Mouse (Mus musculus) urinary bladder, adult 2 months (tissue): ENCODE data around the gene Gm3336. TPM values are rescaled to one million over a fixed set of nuclear protein-coding genes. Genes with fewer than 3 reads are reported as not detected.

ENCODE experiments used
- DNase-seq: peaks from one replicate; pipeline ENCODE4 v3.0.0; 2022; ENCODE audit warnings: low spot score
- polyA plus RNA-seq: library from polyadenylated mRNA; depleted of rRNA; stranded (reverse); fragments of >200 nt; gene quantifications from 2 replicates; pipeline ENCODE4 v1.2.3, GENCODE M21; 2012

The Gm3336 gene
- polyA plus RNA-seq, 1 experiment: 0.56 TPM

DNA sequence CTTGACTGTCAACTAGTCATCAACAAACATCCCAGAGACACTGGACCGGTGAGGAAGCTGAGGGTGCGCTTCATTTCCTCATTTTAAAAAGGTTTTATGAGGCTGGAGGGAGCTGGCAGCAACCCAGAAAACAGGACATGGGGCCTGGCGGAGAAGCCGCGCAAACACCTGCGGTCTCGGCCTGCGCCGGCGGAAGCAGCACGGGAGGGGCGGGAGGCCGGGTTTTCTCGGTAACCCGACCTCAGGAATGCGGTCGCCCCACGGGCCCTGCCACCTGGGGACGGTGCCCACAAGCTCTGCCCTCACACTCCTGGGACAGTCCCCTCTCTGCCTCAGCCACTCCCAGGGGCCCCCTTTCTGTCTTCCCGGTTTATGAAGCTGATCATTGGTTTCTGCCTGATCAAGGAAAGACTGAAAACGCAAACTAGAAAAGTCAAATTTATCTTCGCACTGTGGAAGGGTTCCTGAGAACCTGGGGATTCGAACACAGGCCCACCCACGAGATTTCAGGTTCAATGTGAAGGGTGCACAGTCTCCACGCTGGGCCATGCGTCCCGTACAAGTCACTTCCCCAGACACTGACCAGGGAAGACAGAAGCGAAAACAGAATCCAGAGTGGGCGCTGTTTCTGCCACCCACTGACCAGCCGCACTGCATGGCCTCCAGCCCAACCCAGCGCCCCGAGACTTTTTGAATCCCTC lies 22.9 kb upstream of the Gm3336 start:
- DNase-seq: peak; percentile 60

DNA sequence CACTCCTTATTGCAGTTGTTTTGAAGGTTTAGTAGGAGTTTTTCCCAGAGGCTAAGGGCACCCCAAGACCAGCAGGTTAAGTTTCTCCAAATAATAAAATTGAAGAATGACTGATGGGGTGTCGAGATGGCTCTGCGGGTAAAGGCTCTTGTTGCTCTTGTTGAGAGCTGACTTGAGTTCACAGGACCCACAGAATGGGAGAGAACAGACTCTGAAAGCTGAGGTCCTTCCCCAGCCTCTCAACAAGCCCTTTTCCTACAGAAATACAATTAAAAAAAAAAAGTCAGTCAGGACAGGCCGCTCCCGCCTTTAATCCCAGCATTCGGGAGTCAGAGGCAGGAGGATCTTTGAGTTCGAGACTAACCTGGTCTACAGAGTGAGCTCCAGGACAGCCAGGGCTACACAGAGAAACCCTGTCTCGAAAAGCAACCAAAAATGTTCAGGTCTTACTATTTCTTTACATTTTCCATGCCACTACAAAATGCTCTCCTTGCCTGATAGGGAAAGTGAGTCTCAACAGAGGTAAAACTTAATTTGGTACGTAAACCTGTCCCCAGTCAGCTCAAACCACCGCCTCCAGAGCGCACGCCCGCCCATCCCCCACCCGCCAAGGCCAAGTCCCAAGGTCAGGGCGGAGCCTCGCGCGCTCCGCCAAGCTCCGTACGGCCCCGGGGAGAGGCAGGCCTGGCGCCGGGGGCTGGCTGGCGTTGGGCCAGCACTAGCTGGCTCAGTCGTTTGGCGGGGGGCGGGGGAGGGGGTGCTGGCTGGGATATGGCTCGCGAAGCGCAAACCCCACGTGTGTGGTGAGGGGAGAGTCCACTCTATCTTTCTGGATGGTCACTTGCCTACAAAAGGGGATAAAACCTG lies 22.1 kb upstream of the Gm3336 start:
- DNase-seq: peak; percentile 53

DNA sequence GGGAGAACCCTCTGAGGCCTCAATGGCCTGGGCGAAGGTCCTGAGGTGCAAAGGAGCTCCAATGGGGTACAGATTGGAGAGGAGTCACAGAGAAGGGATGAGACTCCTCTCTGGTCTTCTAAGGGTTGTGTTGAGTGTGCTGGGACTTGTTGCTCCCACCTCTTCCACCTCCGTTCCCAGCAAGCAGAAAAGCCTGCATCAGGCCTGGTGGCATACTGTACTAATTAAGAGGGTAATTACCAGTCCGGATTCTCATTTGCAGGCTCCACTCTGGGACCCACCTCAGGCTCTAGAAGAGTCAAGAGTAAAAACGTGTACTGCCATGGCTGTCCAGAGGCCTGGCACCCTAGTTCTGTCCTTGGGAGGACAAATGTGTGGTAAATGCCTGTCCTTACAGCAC lies 21.4 kb upstream of the Gm3336 start:
- DNase-seq: no peak

DNA sequence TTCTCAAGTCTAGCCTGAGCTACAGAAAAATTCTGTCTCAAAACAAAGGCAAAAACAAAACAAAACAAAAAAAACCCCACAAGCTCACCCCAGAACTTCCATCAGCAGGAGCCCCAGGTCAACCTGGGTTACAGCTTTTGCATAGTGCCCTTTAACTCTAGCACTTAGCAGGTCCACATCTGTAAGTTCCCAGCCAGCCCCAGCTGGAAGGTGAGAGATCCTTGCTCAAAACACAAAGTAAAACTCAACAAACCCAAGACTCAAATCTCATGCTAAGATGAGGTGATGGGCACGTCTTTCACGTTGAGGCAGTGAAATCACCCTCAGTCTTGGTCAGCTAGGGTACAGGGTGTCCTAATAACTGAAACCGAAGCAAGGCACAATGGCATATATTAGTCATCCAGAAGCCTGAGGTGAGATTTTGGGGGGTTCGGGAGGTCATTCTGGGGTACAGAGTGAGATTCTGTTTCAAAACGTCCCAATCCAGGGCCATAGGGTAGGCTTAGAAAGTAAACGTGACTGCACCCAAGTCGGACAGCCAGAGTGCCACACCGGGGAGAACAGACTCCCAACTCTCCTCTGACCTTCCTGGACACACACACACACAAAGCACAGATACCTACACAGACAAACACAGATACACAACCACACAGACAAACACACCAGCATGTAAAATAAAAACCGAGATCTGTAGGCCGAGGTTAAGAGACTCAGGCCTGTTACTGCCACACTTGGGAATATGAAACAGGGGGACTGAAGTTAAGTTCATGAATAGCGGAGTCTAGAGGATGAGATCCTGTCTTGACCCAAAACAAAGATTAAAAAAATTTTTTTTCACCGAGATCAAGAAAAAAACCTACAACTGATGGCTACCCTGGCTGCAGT lies 20.7 kb upstream of the Gm3336 start:
- DNase-seq: no peak

DNA sequence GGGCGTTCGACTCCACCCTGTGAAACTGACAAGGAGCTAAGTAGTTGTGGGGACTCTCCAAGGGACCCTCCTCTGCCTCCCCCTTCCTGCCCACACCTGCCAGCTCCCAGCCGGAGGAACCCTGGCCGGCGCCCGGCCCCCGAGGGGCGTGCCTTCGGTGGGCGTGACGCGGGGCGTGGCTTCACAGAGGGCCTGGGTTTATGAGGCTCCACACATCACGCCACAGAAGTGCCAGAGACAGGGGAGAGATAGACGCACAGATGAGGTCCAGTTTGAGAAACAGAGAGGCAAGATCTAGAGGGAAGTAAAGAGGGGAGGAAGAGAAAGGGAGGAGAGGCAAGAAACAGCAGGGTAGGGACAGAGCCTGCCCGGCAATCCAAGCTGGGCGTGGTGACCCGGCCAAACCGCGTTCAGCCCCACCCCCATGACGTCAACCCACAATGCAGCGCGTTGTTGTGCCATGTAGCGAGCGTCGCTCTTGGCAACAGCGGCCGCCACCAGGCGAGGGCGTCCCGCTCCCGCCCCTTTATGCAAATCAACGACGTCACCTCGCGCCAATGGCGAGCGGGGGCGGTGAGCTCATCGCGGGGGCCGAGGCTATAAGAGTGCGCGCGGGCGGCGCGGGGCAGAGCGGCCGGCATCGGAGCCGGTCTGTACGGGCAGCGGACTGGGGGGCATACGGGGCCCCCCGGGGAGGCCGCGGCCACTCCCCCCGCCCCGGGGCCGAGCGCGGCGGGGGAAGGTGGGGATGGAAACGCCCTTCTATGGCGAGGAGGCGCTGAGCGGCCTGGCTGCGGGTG lies 19.8 kb upstream of the Gm3336 start, which contains the start of gene Jund:
TSS of gene Jund (plus strand) at position 640 of the 800 bp plus-strand sequence.
- peak; percentile 100 for DNase-seq

DNA sequence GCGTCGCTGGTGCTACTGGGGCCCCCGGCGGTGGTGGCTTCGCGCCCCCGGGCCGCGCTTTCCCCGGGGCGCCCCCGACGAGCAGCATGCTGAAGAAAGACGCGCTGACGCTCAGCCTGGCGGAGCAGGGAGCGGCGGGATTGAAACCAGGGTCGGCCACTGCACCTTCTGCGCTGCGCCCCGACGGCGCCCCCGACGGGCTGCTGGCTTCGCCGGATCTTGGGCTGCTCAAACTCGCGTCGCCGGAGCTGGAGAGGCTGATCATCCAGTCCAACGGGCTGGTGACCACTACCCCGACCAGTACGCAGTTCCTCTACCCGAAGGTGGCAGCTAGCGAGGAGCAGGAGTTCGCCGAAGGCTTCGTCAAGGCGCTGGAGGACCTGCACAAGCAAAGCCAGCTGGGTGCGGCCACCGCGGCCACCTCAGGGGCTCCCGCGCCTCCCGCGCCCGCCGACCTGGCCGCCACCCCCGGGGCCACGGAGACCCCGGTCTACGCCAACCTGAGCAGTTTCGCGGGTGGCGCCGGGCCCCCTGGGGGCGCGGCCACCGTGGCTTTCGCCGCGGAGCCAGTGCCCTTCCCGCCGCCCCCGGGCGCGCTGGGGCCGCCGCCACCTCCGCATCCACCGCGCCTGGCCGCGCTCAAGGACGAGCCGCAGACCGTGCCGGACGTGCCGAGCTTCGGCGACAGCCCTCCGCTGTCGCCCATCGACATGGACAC lies 19.1 kb upstream of the Gm3336 start:
- peak; percentile 75 for DNase-seq

DNA sequence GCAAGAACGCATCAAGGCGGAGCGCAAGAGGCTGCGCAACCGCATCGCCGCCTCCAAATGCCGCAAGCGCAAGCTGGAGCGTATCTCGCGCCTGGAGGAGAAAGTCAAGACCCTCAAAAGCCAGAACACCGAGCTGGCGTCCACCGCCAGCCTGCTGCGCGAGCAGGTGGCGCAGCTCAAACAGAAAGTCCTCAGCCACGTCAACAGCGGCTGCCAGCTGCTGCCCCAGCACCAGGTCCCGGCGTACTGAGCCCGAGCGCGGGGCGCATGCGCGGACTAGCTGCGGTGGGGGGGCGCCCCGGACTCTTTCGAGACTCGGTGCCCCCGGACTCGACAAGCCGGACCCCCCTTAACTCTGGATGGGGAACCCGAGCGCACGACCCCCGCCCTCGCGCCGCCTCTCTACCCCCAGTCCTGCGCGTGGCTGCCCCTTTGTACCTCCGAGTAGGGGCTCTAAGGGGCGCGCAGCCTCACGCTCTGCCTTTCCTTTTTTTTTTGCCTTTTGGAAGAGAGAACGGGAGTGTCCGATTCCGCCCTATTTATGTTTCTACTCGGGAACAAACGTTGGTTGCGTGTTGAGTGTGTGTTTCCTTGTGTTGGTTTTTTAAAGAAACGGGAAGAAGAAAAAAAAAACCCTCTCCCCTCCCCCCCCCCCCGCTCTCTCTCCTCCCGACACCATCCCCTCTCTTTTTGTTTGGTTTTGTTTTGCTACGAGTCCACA lies 18.3 kb upstream of the Gm3336 start:
- peak; percentile 84 for DNase-seq

DNA sequence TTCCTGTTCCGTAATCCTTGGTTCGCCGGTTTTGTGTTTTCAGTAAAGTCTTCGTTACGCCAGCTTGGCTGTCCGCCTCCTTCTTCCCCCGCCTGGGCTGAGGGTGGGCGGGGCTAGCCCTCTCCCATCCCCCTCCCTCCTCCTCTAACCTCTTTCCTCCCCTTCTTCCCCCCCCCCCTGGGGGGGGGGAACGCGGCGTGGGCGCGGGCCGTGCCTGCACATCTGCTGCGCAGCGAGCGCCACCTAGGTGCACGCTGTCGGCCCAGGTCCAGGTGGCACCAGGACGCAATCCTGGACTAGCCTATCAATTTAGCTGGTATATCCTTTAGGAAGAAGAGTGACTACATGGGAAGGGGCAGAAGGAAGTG lies 17.8 kb upstream of the Gm3336 start:
- DNase-seq: peak; percentile 76

DNA sequence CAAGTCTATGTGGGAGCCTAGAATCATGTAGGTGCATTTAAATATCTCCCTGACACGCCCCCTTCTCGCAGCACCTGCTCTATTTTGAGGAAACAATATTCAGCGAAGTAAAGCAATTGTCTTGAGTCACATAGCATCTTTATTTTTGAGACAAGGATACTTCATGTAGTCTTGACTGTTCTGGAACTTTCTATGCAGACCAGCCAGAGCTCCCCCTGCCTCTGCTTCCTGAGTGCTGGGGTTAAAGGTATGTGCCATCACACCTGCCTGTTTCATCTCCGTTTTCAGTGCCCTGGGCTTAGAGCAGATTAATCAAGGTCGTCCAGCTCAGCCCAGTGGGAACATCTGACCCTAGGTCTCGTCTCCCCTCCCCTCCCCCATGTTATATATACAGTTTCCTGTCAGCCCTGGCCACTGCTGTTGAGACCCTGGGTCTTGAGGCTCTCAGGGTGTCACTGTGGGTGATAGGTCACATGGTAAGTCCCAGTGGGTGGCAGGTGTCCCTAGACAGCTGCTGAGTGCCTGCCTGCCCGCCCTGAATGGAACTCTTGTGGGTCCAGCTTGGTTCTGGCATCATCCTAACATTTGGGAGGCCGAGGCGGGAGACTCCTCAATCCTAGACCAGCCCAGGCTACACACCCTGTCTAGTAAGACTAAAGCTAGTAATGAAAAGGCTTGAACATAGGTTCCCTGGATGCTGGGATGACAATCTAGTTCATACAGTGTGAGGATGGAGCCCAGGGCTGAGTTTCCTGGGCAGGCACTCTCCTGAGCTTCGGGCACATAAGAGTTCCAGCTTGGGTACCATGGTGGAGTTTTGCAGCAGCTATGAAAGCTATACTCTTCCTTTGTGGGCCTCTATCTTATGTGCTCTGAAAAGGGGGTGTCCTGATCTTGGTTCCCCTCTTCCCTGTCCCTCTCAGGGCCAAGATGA lies 17.0 kb upstream of the Gm3336 start:
- no peak for DNase-seq

DNA sequence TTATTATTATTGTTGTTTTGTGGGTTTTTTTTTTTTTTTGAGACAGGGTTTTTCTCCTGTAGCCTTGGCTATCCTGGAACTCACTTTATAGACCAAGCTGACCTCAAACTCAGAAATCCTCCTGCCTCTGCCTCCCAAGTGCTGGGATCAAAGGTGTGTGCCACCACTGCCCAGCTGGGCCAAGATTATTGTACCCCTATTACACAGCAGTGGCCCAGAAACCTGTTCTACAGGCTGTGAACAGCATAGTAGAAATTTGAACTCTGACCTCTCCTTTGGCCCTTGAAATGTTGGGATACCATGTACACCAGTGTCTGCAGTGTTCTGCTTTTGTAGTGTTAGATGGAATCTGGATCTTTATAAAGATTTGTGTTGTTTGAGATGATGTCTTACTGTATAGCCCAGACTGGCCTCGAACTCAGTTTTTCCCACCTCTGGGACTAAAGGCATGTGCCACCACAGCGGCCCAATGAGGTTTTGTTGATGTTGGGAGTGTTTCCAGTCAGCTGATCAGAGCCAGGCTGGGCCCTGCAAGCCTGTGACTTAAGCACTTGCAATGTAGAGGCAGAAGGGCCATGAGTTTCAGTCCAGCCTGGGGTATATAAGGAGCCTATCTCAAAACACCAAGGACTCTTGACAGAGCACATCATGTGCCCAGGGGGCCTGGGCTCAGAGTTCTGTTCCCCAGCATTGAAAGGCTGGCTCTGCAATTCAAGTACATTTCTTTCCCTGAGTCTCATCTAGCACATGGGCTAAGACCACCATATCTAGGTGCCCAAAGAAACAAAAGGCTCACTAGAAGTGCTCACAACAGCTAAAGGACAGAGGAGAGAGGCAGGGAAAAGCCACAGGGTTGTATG lies 16.1 kb upstream of the Gm3336 start:
- no peak for DNase-seq

DNA sequence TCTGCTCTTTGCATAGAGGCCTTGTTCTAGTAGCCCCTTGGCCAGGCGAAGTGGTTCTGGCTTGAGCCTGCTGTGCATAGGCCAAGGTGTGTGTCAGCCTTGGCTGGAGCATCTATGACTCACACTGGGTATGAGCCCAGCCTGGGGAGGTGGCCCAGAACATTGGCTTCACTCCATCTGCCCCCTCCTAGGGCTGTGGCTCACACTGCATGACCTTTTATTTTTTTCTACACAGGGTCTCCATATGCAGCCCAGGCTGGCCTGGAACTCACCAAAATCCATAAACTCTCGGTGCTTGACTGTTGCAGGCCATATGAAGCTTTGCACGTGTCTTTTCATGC lies 15.5 kb upstream of the Gm3336 start:
- no peak for DNase-seq

DNA sequence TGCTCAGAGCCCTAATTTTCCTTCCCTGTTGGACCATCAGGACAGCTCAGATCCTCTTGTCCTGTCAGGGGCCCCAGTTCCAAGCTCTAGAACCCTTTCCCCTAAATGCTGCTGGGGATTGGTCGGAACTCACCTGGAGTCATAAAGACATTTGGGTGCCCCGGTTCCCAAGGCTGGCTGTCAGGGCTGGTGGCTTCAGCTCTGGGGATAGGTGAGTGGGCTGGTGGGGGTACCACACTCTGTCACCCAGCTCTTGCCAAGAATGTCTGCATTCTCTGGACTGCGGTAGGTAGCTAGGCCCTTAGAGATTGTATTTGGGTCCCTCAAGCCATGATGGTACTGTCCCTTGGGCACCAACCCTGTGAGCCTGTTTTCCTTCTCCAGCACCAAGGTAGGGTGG lies 15.1 kb upstream of the Gm3336 start, which contains the start of gene Iqcn:
TSS of gene Iqcn (plus strand) at position 171 of the 400 bp plus-strand sequence.
- DNase-seq: no peak

DNA sequence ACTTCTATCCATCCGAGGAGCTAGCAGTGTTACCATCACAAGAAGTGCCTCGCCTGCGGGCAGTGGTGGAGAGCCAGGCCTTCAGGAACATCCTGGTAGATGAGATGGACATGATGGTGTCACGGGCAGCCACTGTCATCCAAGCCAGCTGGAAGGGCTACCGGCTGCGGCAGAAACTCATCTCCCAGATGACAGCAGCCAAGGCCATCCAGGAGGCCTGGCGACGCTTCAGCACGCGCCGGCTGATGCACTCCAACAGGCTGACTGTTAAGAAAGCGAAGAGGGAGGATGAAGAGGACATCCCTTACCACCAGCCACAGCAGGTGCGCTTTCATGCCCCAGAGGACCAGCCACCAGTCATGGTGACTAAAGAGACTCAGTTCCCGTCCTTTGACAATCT lies 10.1 kb upstream of the Gm3336 start:
- no peak for DNase-seq

DNA sequence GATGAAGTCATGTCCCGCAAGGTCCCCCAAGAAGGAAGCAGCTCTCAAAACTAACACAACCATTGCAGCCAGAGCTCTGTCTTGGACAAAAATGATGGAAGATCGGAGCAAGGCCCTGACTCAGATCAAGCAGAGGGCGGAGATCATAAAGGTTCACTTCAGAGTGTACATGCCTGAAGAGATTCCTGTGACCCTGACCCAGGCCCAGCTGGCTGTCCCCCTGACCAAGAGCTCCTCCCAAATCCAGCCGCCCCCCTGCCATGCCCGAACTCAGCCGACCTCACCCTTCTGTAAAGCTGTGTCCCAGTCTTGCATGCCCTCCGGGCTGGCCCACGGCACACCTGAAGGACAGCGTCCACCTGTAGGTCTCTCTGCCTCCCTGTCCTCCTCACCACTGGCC lies 8.5 kb upstream of the Gm3336 start:
- no peak for DNase-seq

DNA sequence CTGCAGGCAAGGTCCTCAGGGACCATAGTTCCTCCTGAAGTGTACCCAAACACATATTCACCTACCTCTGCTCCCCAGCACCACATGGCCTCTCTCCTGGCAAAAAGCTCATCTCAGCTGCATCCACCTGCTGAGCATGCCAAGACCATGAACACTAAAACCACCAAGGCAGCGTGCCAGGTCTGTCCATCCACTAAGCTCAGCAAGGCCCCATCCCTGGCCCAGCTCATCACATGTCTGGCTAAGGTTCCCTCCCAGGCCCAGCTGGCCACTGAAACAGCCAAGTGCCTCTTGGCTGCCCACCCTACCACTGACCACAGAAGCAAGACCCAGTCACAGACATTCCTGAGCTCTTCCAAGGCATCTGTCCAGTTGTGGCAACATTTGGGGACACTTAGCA lies 8.0 kb upstream of the Gm3336 start:
- DNase-seq: no peak

DNA sequence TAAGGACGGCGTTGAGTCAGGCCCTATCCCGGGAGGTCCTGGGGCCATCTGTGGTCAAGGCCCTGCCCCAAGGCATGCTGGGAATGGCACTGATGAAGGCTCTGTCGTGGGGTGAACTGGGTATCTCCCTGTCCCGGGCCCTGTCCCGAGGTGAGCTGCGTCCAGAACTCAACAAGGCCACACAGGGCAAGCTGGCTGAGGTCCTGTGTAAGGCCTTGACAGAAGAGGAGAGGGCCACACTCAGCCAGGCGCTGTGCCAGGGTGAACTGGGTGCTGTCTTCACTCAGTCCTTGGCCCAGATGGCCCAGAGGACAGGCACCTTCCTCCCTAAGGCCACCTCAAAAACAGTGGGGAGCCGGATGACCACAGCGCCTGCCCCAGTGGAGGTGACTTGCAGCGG lies 7.3 kb upstream of the Gm3336 start:
- no peak for DNase-seq

DNA sequence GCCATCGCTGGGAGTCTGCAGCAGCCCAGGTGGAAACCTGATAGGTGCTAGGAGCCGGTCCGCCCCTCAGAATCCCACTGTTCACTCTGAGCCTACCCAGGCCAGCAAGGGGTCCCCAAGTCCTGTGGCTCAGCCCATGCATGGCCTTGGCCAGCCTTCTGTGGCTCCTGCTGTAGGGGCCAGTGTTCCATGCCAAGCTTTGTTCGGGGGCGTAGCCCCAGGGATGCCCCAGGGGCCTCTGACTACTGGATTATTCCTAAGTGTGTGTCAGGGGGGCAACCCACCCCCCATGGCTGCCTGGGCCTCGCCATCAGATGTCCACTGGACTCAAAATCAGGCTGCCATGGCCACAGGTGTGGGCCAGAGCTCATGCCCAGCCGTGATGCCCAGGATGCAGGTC lies 4.4 kb upstream of the Gm3336 start:
- DNase-seq: no peak

DNA sequence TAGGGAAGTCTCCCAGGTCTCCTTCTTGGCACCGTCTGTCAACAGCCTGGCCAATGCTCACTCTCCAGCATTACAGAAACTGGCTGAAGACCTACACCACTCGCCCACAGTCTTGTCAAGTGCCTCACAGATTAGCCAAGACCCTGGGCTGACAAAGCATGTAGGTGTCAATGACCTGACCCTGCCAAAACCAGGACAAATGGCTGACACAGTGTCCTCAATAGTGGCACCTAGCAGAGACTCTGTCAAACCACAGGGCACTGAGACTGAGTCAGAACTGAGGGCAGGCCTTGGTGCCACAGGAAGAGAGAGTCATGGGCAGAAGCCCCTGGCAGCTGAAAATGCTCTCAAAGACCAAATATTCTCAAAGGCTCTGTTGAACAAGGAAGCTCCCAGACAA lies 3.3 kb upstream of the Gm3336 start:
- peak; percentile 15 for DNase-seq
